Mouse (Mus musculus) gastrocnemius, adult 2 months (tissue): ENCODE data around the gene Pirt. TPM values are rescaled to one million over a fixed set of nuclear protein-coding genes. Genes with fewer than 3 reads are reported as not detected.
A peak's percentile ranks its signal among the peaks of the same experiment; 100 is the strongest.

Experiments
- DNase-seq: peaks from one replicate; pipeline ENCODE4 v3.0.0; 2022
- H3K27ac ChIP-seq: fragments of 200-600 bp; 2 replicates; pipeline ENCODE4 v1.8.1; 2022; ENCODE audit warnings: mild to moderate bottlenecking
- H3K4me3 ChIP-seq: fragments of 200-600 bp; 2 replicates; pipeline ENCODE4 v1.8.1; 2022; ENCODE audit warnings: mild to moderate bottlenecking, moderate library complexity
- CTCF ChIP-seq: fragments of 200-600 bp; IDR thresholded peaks from 2 replicates; pipeline ENCODE4 v1.8.1; 2022; ENCODE audit warnings: antibody characterized with exemption, mild to moderate bottlenecking, moderate library complexity
- intact Hi-C: fragments of 180-260 bp; cut with DNase I; formaldehyde crosslinking; loops from one replicate; pipeline ENCODE4 v1.15.1; 2025
- total RNA-seq, 2 experiments: library from RNA; stranded (reverse); gene quantifications; 2 replicates each; pipeline ENCODE4 v1.2.3; 2021

The Pirt gene
- total RNA-seq, 2 experiments from 2014 or later, result 0.05 TPM; not detected in 1

DNA sequence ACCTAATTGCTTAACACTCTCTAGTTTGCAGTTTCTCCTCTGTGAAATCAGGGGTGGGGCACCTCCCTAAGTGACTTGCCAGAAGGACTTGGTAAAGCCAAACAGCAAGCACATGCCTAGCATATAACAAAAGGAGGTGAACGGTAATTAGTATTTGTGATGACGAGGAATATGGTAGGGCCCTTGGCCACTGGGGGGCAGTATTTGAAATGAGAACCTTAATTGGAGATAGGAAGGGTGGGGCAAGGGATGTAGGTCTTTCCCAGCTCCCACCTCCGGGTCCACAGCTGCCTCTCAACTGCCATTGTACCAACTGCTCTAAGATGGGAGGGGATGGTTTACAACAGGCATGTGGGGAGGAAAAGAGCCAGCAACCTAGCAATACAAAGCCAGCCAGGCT is 2.5 kb downstream of the Pirt start:
- DNase-seq, result no peak
- intact Hi-C loops, result loop anchor here (2.0 kb wide), 1 partner anchor 71 kb away; no protein-coding TSS in a partner anchor
- H3K27ac ChIP-seq, result no peak overlapping the region

GRCm38 (mm10) chr11:66920012-66920411 is 8.2 kb downstream of the Pirt start:
- TF ChIP-seq CTCF, result no peak
- intact Hi-C loops, result no loop called here

More for the DNA sequence above, 2.5 kb downstream of the Pirt start:
- TF ChIP-seq CTCF, result peak; percentile 63
- no peak overlapping the region for H3K4me3 ChIP-seq

GRCm38 (mm10) chr11:66924095-66924823 is 12.5 kb downstream of the Pirt start:
- TF ChIP-seq CTCF, result no peak
- no peak for DNase-seq
- intact Hi-C loops, result no loop called here
- Histone ChIP-seq H3K27ac (no peak overlapping the region), H3K4me3 (no peak overlapping the region)

More at GRCm38 (mm10) chr11:66920012-66920411, 8.2 kb downstream of the Pirt start:
- no peak overlapping the region for H3K4me3 ChIP-seq
- no peak for DNase-seq
- no peak overlapping the region for H3K27ac ChIP-seq

GRCm38 (mm10) chr11:66928311-66928710 is 16.5 kb downstream of the Pirt start:
- Histone ChIP-seq H3K27ac (no peak overlapping the region), H3K4me3 (no peak overlapping the region)
- intact Hi-C loops, result no loop called here
- no peak for TF ChIP-seq CTCF
- no peak for DNase-seq

DNA sequence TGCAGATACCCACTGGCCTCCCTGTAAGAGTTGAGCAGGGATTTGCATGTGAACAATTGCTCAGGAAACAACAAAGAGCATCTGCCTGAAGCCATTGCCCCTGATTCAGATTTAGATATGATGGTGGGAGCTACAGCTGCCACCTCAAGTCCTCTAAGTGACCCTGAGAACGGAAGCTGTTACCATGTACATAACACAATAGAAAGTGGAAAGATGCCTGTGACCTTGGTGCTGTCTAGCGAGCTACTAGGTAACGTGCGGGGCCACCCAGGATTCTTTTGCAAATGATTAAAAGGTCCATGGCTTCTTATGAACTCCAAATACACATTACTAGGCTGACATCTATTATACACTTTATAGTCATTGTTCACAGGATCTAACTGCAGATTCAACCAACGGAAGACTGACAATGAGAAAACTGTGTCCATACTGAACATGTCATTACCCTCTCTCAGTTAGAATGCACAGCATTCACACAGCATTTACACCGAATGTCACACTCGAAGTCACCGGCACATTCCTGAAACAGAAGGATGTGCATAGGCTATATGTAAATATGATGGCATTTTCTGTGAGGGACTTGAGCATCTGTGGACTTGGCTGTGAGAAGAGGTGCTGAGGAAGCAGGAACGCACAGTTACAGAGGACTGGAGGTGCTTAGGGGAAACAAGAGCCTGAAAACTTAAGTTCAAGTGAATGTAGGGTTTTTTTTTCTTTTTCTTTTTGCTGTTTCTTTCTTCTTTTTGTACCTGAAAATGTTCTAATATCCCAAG is 21.2 kb downstream of the Pirt start:
- TF ChIP-seq CTCF, result no peak
- Histone ChIP-seq H3K27ac (no peak overlapping the region), H3K4me3 (no peak overlapping the region)
- no peak for DNase-seq
- intact Hi-C loops, result no loop called here

DNA sequence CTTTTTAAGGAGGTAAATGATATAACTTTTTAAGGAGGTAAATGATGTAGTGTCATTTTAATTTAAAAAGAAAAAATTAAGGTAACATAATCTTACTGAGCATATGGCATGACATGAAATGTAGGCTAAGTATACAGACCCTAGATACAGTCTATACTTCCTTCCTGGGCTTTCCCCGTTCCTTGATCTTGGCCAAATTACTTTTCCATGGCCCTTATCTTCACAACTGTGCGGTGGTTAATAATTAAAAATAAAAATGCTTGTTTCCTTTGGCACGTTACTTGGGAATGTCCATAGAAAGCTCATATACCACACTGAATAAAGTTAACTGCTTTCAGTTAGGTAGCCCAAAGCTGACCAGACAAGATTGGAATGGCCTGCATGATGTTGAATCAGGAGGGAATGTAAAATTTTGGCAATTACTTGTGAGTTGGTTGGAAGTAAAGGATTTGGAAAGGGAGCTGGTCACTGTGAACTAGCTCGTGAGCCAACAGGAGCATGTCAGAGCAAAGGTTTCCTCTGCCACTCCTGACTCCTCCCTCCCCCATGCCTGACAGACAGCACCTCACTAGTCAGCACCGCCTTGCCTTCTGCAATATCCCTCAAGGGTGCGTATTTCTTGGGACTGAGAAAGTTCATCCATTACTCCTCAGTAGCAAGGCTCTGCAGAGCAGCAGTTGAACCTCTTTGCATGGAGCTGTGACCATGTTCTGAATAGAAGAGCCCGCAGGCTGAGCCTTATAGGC is 22.8 kb downstream of the Pirt start:
- DNase-seq, result no peak
- no peak for TF ChIP-seq CTCF
- no peak overlapping the region for H3K27ac ChIP-seq

GRCm38 (mm10) chr11:66942011-66942410 is 30.2 kb downstream of the Pirt start:
- Histone ChIP-seq H3K4me3 (no peak overlapping the region), H3K27ac (no peak overlapping the region)
- intact Hi-C loops, result no loop called here
- no peak for TF ChIP-seq CTCF
- no peak for DNase-seq

More for the DNA sequence above, 22.8 kb downstream of the Pirt start:
- intact Hi-C loops, result no loop called here
- no peak overlapping the region for H3K4me3 ChIP-seq

GRCm38 (mm10) chr11:66945224-66945767 is 33.5 kb downstream of the Pirt start:
- intact Hi-C loops, result no loop called here
- Histone ChIP-seq H3K4me3 (no peak overlapping the region), H3K27ac (no peak overlapping the region)
- no peak for TF ChIP-seq CTCF
- no peak for DNase-seq

- intact Hi-C loops, result no loop called here
- no peak for DNase-seq
- Histone ChIP-seq H3K4me3 (no peak overlapping the region), H3K27ac (no peak overlapping the region)
- TF ChIP-seq CTCF, result no peak
Measured at GRCm38 (mm10) chr11:66946521-66946920, 34.7 kb downstream of the Pirt start.

GRCm38 (mm10) chr11:66946922-66947321 is 35.1 kb downstream of the Pirt start:
- no peak for TF ChIP-seq CTCF
- DNase-seq, result no peak
- Histone ChIP-seq H3K27ac (no peak overlapping the region), H3K4me3 (no peak overlapping the region)
- intact Hi-C loops, result no loop called here

DNA sequence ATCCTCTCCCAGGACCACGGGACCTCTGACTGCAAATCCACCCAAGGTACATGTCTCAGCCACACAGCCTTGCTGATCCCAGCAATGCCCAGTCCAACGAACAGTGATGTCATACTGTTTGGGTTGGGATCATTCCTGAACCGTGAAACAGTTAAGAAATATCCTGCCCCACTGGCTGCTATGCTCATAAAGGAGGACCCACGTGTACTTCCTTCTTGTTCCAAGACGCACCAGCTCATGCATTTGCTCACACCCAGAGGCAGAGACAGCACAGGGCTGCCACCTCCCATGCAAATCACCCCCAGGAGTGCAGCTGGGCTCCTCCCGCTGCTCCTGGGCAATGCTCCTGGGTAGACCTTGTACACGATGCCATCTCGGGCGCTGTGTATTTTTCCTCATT is 44.5 kb downstream of the Pirt start, which contains the start of gene Tmem238l:
Tmem238l (plus strand) TSS at position 336 of the 400 bp plus-strand sequence.
- no peak for TF ChIP-seq CTCF
- H3K4me3 ChIP-seq, result no peak within 1 kb of the TSS
- H3K27ac ChIP-seq, result no peak within 1 kb of the TSS
- intact Hi-C loops, result no loop called here
- no peak for DNase-seq

- Histone ChIP-seq H3K4me3 (no peak overlapping the region), H3K27ac (no peak overlapping the region)
- intact Hi-C loops, result no loop called here
- DNase-seq, result no peak
- no peak for TF ChIP-seq CTCF
Measured at GRCm38 (mm10) chr11:66960797-66961196, 49.0 kb downstream of the Pirt start.
